Mouse (Mus musculus) heart, postnatal 0 days (tissue): Measurements from ENCODE around the gene Mmp2.

ENCODE experiments used
- CTCF ChIP-seq: IDR thresholded peaks from 2 replicates; pipeline ENCODE4 v1.5.1; 2016; ENCODE audit warnings: antibody characterized with exemption, control low read depth, low read depth
- EP300 ChIP-seq: IDR thresholded peaks from 2 replicates; pipeline ENCODE4 v1.6.1; 2016; ENCODE audit warnings: antibody characterized with exemption, low read depth

DNA sequence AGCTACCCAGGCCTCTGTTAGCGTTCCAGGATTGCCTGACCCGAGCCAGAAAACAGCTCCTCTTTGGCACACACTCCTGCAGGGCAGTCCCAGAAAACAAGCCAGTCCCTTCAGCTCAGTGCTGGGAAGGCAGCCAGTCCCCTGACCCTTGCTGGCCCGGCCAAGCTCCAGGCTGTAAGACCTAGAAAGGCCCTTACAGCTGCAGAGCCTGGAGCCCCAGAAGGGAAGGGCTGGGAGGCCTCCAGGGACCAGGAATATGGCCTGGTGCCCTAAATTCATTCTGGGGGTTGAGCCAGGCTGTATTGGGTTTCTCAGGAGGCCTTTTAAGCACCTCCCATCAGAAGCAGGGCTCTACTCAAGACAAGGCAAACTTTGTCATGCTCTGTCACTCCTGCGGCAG lies 23.1 kb downstream of the Mmp2 start:
- TF ChIP-seq CTCF (no peak), EP300 (no peak)
